Mouse (Mus musculus): Measurements from ENCODE around the gene 4931406C07Rik.
"Not testable (repeated sequence)": the region's sequence is repeated elsewhere in the genome, so short reads cannot be mapped to it uniquely, and the experiment has no call there.

- not testable (repeated sequence) for TF ChIP-seq POLR2A (IDR thresholded peaks at IDR 0.05; ENCODE audit: control insufficient read depth, extremely low read depth, insufficient read depth, low read length, poor library complexity); CTCF (IDR thresholded peaks at IDR 0.05; ENCODE audit: borderline replicate concordance, control insufficient read depth, extremely low read depth, insufficient read depth, low read length, poor library complexity)
Measured at GRCm38 (mm10) chr9:15302006-15302405, 4.2 kb downstream of the 4931406C07Rik start.
